Mouse (Mus musculus): ENCODE measurements around the gene Epha4. TPM values are rescaled to one million over a fixed set of nuclear protein-coding genes. Genes with fewer than 3 reads are reported as not detected.

The Epha4 gene
- total RNA-seq, 2 experiments from 2014 or later: 148 to 151 TPM

- DNase-seq (ENCODE audit: low spot score in 2 of 2): peak; percentile 53 to 63
These were observed 1.4 kb downstream of the Epha4 start for GRCm38 (mm10) chr1:77513411-77513941.

- no peak for DNase-seq (ENCODE audit: low spot score in 2 of 2)
These were observed 2.3 kb downstream of the Epha4 start for GRCm38 (mm10) chr1:77512431-77513195.

- no peak for DNase-seq (ENCODE audit: low spot score in 2 of 2)
These were observed 2.9 kb downstream of the Epha4 start for GRCm38 (mm10) chr1:77512059-77512407.

GRCm38 (mm10) chr1:77511372-77512058 is 3.4 kb downstream of the Epha4 start:
- no peak for DNase-seq (ENCODE audit: low spot score in 2 of 2)

GRCm38 (mm10) chr1:77510623-77511022 is 4.3 kb downstream of the Epha4 start:
- no peak for DNase-seq (ENCODE audit: low spot score in 2 of 2)

GRCm38 (mm10) chr1:77506856-77507200 is 8.1 kb downstream of the Epha4 start:
- no peak for DNase-seq (ENCODE audit: low spot score in 2 of 2)

GRCm38 (mm10) chr1:77506038-77506855 is 8.6 kb downstream of the Epha4 start:
- no peak for DNase-seq (ENCODE audit: low spot score in 2 of 2)

- DNase-seq (ENCODE audit: low spot score in 2 of 2): no peak
These were observed 9.6 kb downstream of the Epha4 start for GRCm38 (mm10) chr1:77505263-77505662.

GRCm38 (mm10) chr1:77504813-77505212 is 10.1 kb downstream of the Epha4 start:
- no peak for DNase-seq (ENCODE audit: low spot score in 2 of 2)

GRCm38 (mm10) chr1:77503711-77504181 is 11.1 kb downstream of the Epha4 start:
- peak; percentile 66 to 78 for DNase-seq (ENCODE audit: low spot score in 2 of 2)

GRCm38 (mm10) chr1:77502554-77503119 is 12.3 kb downstream of the Epha4 start:
- DNase-seq (ENCODE audit: low spot score in 2 of 2): no peak

- DNase-seq (ENCODE audit: low spot score in 2 of 2): no peak
These were observed 13.4 kb downstream of the Epha4 start for GRCm38 (mm10) chr1:77501363-77501933.

- DNase-seq (ENCODE audit: low spot score in 2 of 2): no peak
These were observed 17.4 kb downstream of the Epha4 start for GRCm38 (mm10) chr1:77497506-77497905.

GRCm38 (mm10) chr1:77496468-77497181 is 18.3 kb downstream of the Epha4 start:
- DNase-seq (ENCODE audit: low spot score in 2 of 2): no peak

- DNase-seq (ENCODE audit: low spot score in 2 of 2): no peak
These were observed 19.1 kb downstream of the Epha4 start for GRCm38 (mm10) chr1:77495790-77496158.

- DNase-seq (ENCODE audit: low spot score in 2 of 2): no peak
These were observed 19.7 kb downstream of the Epha4 start for GRCm38 (mm10) chr1:77495030-77495789.

GRCm38 (mm10) chr1:77493841-77494635 is 20.9 kb downstream of the Epha4 start:
- no peak for DNase-seq (ENCODE audit: low spot score in 2 of 2)

- DNase-seq (ENCODE audit: low spot score in 2 of 2): no peak
These were observed 24.7 kb downstream of the Epha4 start for GRCm38 (mm10) chr1:77490166-77490565.

GRCm38 (mm10) chr1:77489387-77489786 is 25.5 kb downstream of the Epha4 start:
- no peak for DNase-seq (ENCODE audit: low spot score in 2 of 2)

Data from left cerebral cortex, adult 18-20 months (tissue).